Mouse (Mus musculus): ENCODE data around the gene Zfp383. TPM values are rescaled to one million over a fixed set of nuclear protein-coding genes. Genes with fewer than 3 reads are reported as not detected.
"Not testable (repeated sequence)": the region's sequence is repeated elsewhere in the genome, so short reads cannot be mapped to it uniquely, and the experiment has no call there.

Zfp383 gene
- total and polyA plus RNA-seq, 3 experiments, result 2.4 to 6.3 (median 5.5) TPM

GRCm38 (mm10) chr7:29954731-29955130, 46.7 kb downstream of the Zfp383 start:
- no peak for TF ChIP-seq EP300 (IDR thresholded peaks at IDR 0.05; ENCODE audit: insufficient read depth, low read depth, low read length)
- TF ChIP-seq CTCF (IDR thresholded peaks at IDR 0.05), result peak; percentile 79
- Histone ChIP-seq H3K36me3 (ENCODE audit: control insufficient read depth, insufficient read depth, low read length) (peaks cover 2% of the 10 kb centered on the region; the same call in 1 of the 2 replicates), H3K27me3 (ENCODE audit: control insufficient read depth, insufficient read depth, low read length) (no peaks in the 10 kb centered on the region), H3K4me3 (peak overlapping the region; percentile 66), H3K27ac (no peak overlapping the region; the same call in 1 of the 2 replicates), H3K4me1 (ENCODE audit: control insufficient read depth, insufficient read depth, low read length) (no peaks in the 10 kb centered on the region; the same call in 1 of the 2 replicates), H3K9ac (ENCODE audit: low read depth, low read length) (no peak overlapping the region), H3K79me2 (replicated peaks; ENCODE audit: control insufficient read depth, insufficient read depth, low read length) (no peaks in the 10 kb centered on the region)
- 14% methylated on average over 4 of the region's 4 CpGs for WGBS
- peak in 1 of 2 experiments; percentile 33 for DNase-seq
- intact Hi-C loops (cut with DNase I), result loop anchor here (2.0 kb wide), 1 partner anchor 28 kb away; the partner anchor contains the start of gene Zfp568

GRCm38 (mm10) chr7:29956257-29956656, 48.2 kb downstream of the Zfp383 start:
- H3K9ac ChIP-seq (ENCODE audit: low read depth, low read length), result peak overlapping the region; percentile 7; the same call in 1 of the 2 replicates
- H3K4me3 ChIP-seq, result 0 out of 2 replicates have a peak overlapping the region, but pooled peaks have one; percentile 16
- peak overlapping the region; percentile 38; the same call in 1 of the 2 replicates for H3K27ac ChIP-seq
- DNase-seq, result peak in 1 of 2 experiments; percentile 25
- intact Hi-C loops (cut with DNase I), result no loop called here
- H3K79me2 ChIP-seq (replicated peaks; ENCODE audit: control insufficient read depth, insufficient read depth, low read length), result no peaks in the 10 kb centered on the region
- H3K4me1 ChIP-seq (ENCODE audit: control insufficient read depth, insufficient read depth, low read length), result no peaks in the 10 kb centered on the region; the same call in 1 of the 2 replicates
- H3K27me3 ChIP-seq (ENCODE audit: control insufficient read depth, insufficient read depth, low read length), result no peaks in the 10 kb centered on the region
- whole genome bisulfite sequencing, result 39% methylated on average over 10 of the region's 10 CpGs
- TF ChIP-seq POLR2A (IDR thresholded peaks at IDR 0.05; ENCODE audit: insufficient read depth, low read depth, low read length), result no peak
- no peak for TF ChIP-seq CTCF (IDR thresholded peaks at IDR 0.05)
- peaks cover 2% of the 10 kb centered on the region; the same call in 1 of the 2 replicates for H3K36me3 ChIP-seq (ENCODE audit: control insufficient read depth, insufficient read depth, low read length)

- no peak overlapping the region for H3K9ac ChIP-seq (ENCODE audit: low read depth, low read length)
- no peaks in the 10 kb centered on the region for H3K36me3 ChIP-seq (ENCODE audit: control insufficient read depth, insufficient read depth, low read length)
- WGBS, result 72% methylated on average over 11 of the region's 11 CpGs
- H3K27ac ChIP-seq, result no peak overlapping the region
- intact Hi-C loops (cut with DNase I), result no loop called here
- no peak overlapping the region for H3K4me3 ChIP-seq
- H3K79me2 ChIP-seq (replicated peaks; ENCODE audit: control insufficient read depth, insufficient read depth, low read length), result no peaks in the 10 kb centered on the region
- H3K27me3 ChIP-seq (ENCODE audit: control insufficient read depth, insufficient read depth, low read length), result no peaks in the 10 kb centered on the region
- TF ChIP-seq CTCF (IDR thresholded peaks at IDR 0.05) (no peak), POLR2A (IDR thresholded peaks at IDR 0.05; ENCODE audit: insufficient read depth, low read depth, low read length) (no peak), EP300 (IDR thresholded peaks at IDR 0.05; ENCODE audit: insufficient read depth, low read depth, low read length) (no peak)
- DNase-seq, result no peak
- H3K4me1 ChIP-seq (ENCODE audit: control insufficient read depth, insufficient read depth, low read length), result no peaks in the 10 kb centered on the region; the same call in 1 of the 2 replicates
Measured at GRCm38 (mm10) chr7:29958125-29958724, 50.2 kb downstream of the Zfp383 start.

DNA sequence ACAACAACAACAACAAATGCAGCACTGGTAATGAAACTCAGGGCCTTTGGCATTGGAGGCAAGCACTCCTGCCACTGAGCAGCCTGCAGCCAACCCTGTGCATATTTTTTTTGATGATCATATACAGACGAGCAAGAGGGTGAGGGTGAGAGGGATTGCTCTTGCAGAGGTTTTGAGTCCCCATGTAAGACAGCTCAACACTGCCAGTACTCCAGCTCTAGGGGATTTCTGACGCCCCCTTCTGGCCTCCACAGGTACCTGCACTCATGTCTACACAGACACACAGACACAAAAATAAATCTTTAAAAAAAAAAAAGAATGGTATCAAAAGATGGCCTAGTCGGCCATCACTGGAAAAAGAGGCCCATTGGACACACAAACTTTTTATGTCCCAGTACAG, 51.0 kb downstream of the Zfp383 start:
- Histone ChIP-seq H3K4me1 (ENCODE audit: control insufficient read depth, insufficient read depth, low read length) (no peaks in the 10 kb centered on the region; the same call in 1 of the 2 replicates), H3K9ac (ENCODE audit: low read depth, low read length) (no peak overlapping the region), H3K27ac (no peak overlapping the region), H3K79me2 (replicated peaks; ENCODE audit: control insufficient read depth, insufficient read depth, low read length) (no peaks in the 10 kb centered on the region), H3K4me3 (no peak overlapping the region), H3K36me3 (ENCODE audit: control insufficient read depth, insufficient read depth, low read length) (no peaks in the 10 kb centered on the region), H3K27me3 (ENCODE audit: control insufficient read depth, insufficient read depth, low read length) (no peaks in the 10 kb centered on the region)
- intact Hi-C loops (cut with DNase I), result no loop called here
- TF ChIP-seq CTCF (IDR thresholded peaks at IDR 0.05), result no peak
- no peak for TF ChIP-seq EP300 (IDR thresholded peaks at IDR 0.05; ENCODE audit: insufficient read depth, low read depth, low read length)
- no peak for TF ChIP-seq POLR2A (IDR thresholded peaks at IDR 0.05; ENCODE audit: insufficient read depth, low read depth, low read length)
- 53% methylated on average over 3 of the region's 3 CpGs for whole genome bisulfite sequencing
- no peak for DNase-seq

GRCm38 (mm10) chr7:29965115-29965810, 57.2 kb downstream of the Zfp383 start:
- H3K27ac ChIP-seq; H3K79me2 ChIP-seq (replicated peaks; ENCODE audit: control insufficient read depth, insufficient read depth, low read length); H3K9ac ChIP-seq (ENCODE audit: low read depth, low read length); intact Hi-C loops (cut with DNase I); H3K4me1 ChIP-seq (ENCODE audit: control insufficient read depth, insufficient read depth, low read length); DNase-seq; H3K27me3 ChIP-seq (ENCODE audit: control insufficient read depth, insufficient read depth, low read length); H3K4me3 ChIP-seq; H3K36me3 ChIP-seq (ENCODE audit: control insufficient read depth, insufficient read depth, low read length): not testable (repeated sequence)
- WGBS, result 50% methylated on average over 38 of the region's 39 CpGs

Small RNAs within 50 kb of the gene (microRNA-seq; reads per million reads assigned to microRNA genes)
- 1.1 to 3.5 reads per million in 2 experiments for gene Mir7668

Other genes with a start within 250 kb of the Zfp383 start
- not detected for gene Catsperg2, start 181.2 kb upstream of the Zfp383 start, total RNA-seq (2021)
- 0.03 and 0.37 TPM in 2 replicates for gene Catsperg2, start 181.2 kb upstream of the Zfp383 start, polyA plus RNA-seq (2012; rRNA removed)
- gene Zfp84, start 139.7 kb upstream of the Zfp383 start, total RNA-seq (2021), result 10 to 100 TPM; 10.2 to 10.4 TPM
- 3.7 and 7.1 TPM in 2 replicates for gene Zfp84, start 139.7 kb upstream of the Zfp383 start, polyA plus RNA-seq (2012; rRNA removed)
- 1 to 10 TPM; 3.2 to 5.6 TPM for gene Zfp30, start 124.2 kb upstream of the Zfp383 start, total RNA-seq (2021)
- 5.0 and 7.6 TPM in 2 replicates for gene Zfp30, start 124.2 kb upstream of the Zfp383 start, polyA plus RNA-seq (2012; rRNA removed)
- gene Zfp790, start 92.1 kb upstream of the Zfp383 start, total RNA-seq (2021), result 10 to 100 TPM; 10.1 to 10.8 TPM
- gene Zfp790, start 92.1 kb upstream of the Zfp383 start, polyA plus RNA-seq (2012; rRNA removed), result 3.1 and 5.7 TPM in 2 replicates
- under 1 TPM; 0.44 to 0.77 TPM for gene Zfp940, start 54.6 kb upstream of the Zfp383 start, total RNA-seq (2021)
- gene Zfp940, start 54.6 kb upstream of the Zfp383 start, polyA plus RNA-seq (2012; rRNA removed), result 0.12 and 0.29 TPM in 2 replicates
- gene Zfp420, start 48.2 kb upstream of the Zfp383 start, total RNA-seq (2021), result 1 to 10 TPM; 3.8 to 4.5 TPM
- 1.1 and 1.4 TPM in 2 replicates for gene Zfp420, start 48.2 kb upstream of the Zfp383 start, polyA plus RNA-seq (2012; rRNA removed)
- 1 to 10 TPM; 7.3 to 8.4 TPM for gene Zfp27, start 1.7 kb upstream of the Zfp383 start, total RNA-seq (2021)
- gene Zfp27, start 1.7 kb upstream of the Zfp383 start, polyA plus RNA-seq (2012; rRNA removed), result 3.6 and 6.4 TPM in 2 replicates
- 1 to 10 TPM; 6.2 to 6.8 TPM for gene Zfp74, start 45.9 kb downstream of the Zfp383 start, total RNA-seq (2021)
- 2.5 and 5.9 TPM in 2 replicates for gene Zfp74, start 45.9 kb downstream of the Zfp383 start, polyA plus RNA-seq (2012; rRNA removed)
- gene Zfp568, start 75.7 kb downstream of the Zfp383 start, total RNA-seq (2021), result 10 to 100 TPM; 19.6 to 28.1 TPM
- gene Zfp568, start 75.7 kb downstream of the Zfp383 start, polyA plus RNA-seq (2012; rRNA removed), result 5.6 and 12.5 TPM in 2 replicates
- 1 to 10 TPM; 2.5 to 2.7 TPM for gene Zfp14, start 143.2 kb downstream of the Zfp383 start, total RNA-seq (2021)
- 3.5 and 7.3 TPM in 2 replicates for gene Zfp14, start 143.2 kb downstream of the Zfp383 start, polyA plus RNA-seq (2012; rRNA removed)
- gene Zfp82, start 164.7 kb downstream of the Zfp383 start, total RNA-seq (2021), result 1 to 10 TPM; 1.3 to 2.8 TPM
- gene Zfp82, start 164.7 kb downstream of the Zfp383 start, polyA plus RNA-seq (2012; rRNA removed), result 0.74 and 0.91 TPM in 2 replicates
- under 1 TPM in 1 of 2 experiments, not detected in 1; 0.84 TPM for gene Gm26920, start 182.2 kb downstream of the Zfp383 start, total RNA-seq (2021)
- gene Gm26920, start 182.2 kb downstream of the Zfp383 start, polyA plus RNA-seq (2012; rRNA removed), result not detected in 2 replicates
- 1 to 10 TPM; 1.4 to 2.0 TPM for gene Zfp566, start 182.3 kb downstream of the Zfp383 start, total RNA-seq (2021)
- 1.7 and 1.9 TPM in 2 replicates for gene Zfp566, start 182.3 kb downstream of the Zfp383 start, polyA plus RNA-seq (2012; rRNA removed)
- 10 to 100 TPM; 27.4 to 30.6 TPM for gene Zfp260, start 186.6 kb downstream of the Zfp383 start, total RNA-seq (2021)
- gene Zfp260, start 186.6 kb downstream of the Zfp383 start, polyA plus RNA-seq (2012; rRNA removed), result 15.9 and 30.9 TPM in 2 replicates
- 1 to 10 TPM; 2.1 to 2.4 TPM for gene Zfp382, start 213.7 kb downstream of the Zfp383 start, total RNA-seq (2021)
- gene Zfp382, start 213.7 kb downstream of the Zfp383 start, polyA plus RNA-seq (2012; rRNA removed), result 0.68 and 0.88 TPM in 2 replicates

Measured in heart, adult 2 months (tissue).